Mouse (Mus musculus): ENCODE results near the gene Capn12. TPM values are rescaled to one million over a fixed set of nuclear protein-coding genes. Genes with fewer than 3 reads are reported as not detected.

The Capn12 gene
- 0.17 and 0.42 TPM in 2 replicates for polyA plus RNA-seq (2014; fragmentation: Nextera tagmentation; extraction: Ambion mirVana)

GRCm38 (mm10) chr7:28881199-28881598 is at the start of gene Capn12:
Gene Capn12, plus strand, starts transcription at chr7:28881422.
- Histone ChIP-seq H3K27me3 (ENCODE audit: control insufficient read depth, insufficient read depth, low read length) (no peaks in the 10 kb centered on the region), H3K27ac (ENCODE audit: low read depth, low read length) (no peak within 1 kb of the TSS), H3K9ac (ENCODE audit: low read length) (no peak within 1 kb of the TSS), H3K36me3 (ENCODE audit: control insufficient read depth, insufficient read depth, low read length) (no peaks in the 10 kb centered on the region), H3K4me2 (no peak within 1 kb of the TSS), H3K9me3 (ENCODE audit: control insufficient read depth, low read length) (no peaks in the 10 kb centered on the region), H3K4me1 (ENCODE audit: control insufficient read depth, insufficient read depth, low read length) (no peaks in the 10 kb centered on the region), H3K4me3 (ENCODE audit: low read depth, low read length) (no peak within 1 kb of the TSS)
- no peak for DNase-seq (ENCODE audit: low spot score, missing footprints)
- WGBS: 49% methylated on average over 13 of the region's 13 CpGs
- ATAC-seq (ENCODE audit: low FRiP score): no peak

- no peak overlapping the region for H3K27ac ChIP-seq (ENCODE audit: low read depth, low read length)
These were observed 49.1 kb upstream of the Capn12 start for GRCm38 (mm10) chr7:28832137-28832536.

GRCm38 (mm10) chr7:28833723-28834347 is 47.4 kb upstream of the Capn12 start, which contains the start of gene Lgals4:
Gene Lgals4, plus strand, starts transcription at chr7:28833854.
- Histone ChIP-seq H3K9ac (ENCODE audit: low read length) (no peak within 1 kb of the TSS), H3K27ac (ENCODE audit: low read depth, low read length) (no peak within 1 kb of the TSS), H3K4me3 (ENCODE audit: low read depth, low read length) (no peak within 1 kb of the TSS), H3K36me3 (ENCODE audit: control insufficient read depth, insufficient read depth, low read length) (peaks cover 5% of the 10 kb centered on the region; the same call in 1 of the 2 replicates), H3K27me3 (ENCODE audit: control insufficient read depth, insufficient read depth, low read length) (no peaks in the 10 kb centered on the region), H3K4me2 (no peak within 1 kb of the TSS), H3K4me1 (ENCODE audit: control insufficient read depth, insufficient read depth, low read length) (no peaks in the 10 kb centered on the region), H3K9me3 (ENCODE audit: control insufficient read depth, low read length) (no peaks in the 10 kb centered on the region)
- no peak for DNase-seq (ENCODE audit: low spot score, missing footprints)
- no peak for ATAC-seq (ENCODE audit: low FRiP score)
- 85% methylated on average over 6 of the region's 6 CpGs for WGBS

More at GRCm38 (mm10) chr7:28832137-28832536, 49.1 kb upstream of the Capn12 start:
- H3K4me3 ChIP-seq (ENCODE audit: low read depth, low read length): no peak overlapping the region
- H3K4me2 ChIP-seq: no peak overlapping the region
- no peaks in the 10 kb centered on the region for H3K4me1 ChIP-seq (ENCODE audit: control insufficient read depth, insufficient read depth, low read length)
- H3K9ac ChIP-seq (ENCODE audit: low read length): no peak overlapping the region
- 82% methylated on average over 6 of the region's 6 CpGs for WGBS
- H3K27me3 ChIP-seq (ENCODE audit: control insufficient read depth, insufficient read depth, low read length): no peaks in the 10 kb centered on the region
- DNase-seq (ENCODE audit: low spot score, missing footprints): no peak
- H3K36me3 ChIP-seq (ENCODE audit: control insufficient read depth, insufficient read depth, low read length): peaks cover 5% of the 10 kb centered on the region; the same call in 1 of the 2 replicates
- no peaks in the 10 kb centered on the region for H3K9me3 ChIP-seq (ENCODE audit: control insufficient read depth, low read length)
- no peak for ATAC-seq (ENCODE audit: low FRiP score)

GRCm38 (mm10) chr7:28836936-28837335 is 44.3 kb upstream of the Capn12 start:
- no peak for ATAC-seq (ENCODE audit: low FRiP score)
- WGBS: 82% methylated on average over 5 of the region's 5 CpGs
- DNase-seq (ENCODE audit: low spot score, missing footprints): no peak

GRCm38 (mm10) chr7:28838331-28838730 is 42.9 kb upstream of the Capn12 start:
- Histone ChIP-seq H3K9ac (ENCODE audit: low read length) (no peak overlapping the region), H3K4me2 (no peak overlapping the region), H3K27ac (ENCODE audit: low read depth, low read length) (no peak overlapping the region), H3K4me1 (ENCODE audit: control insufficient read depth, insufficient read depth, low read length) (no peaks in the 10 kb centered on the region), H3K27me3 (ENCODE audit: control insufficient read depth, insufficient read depth, low read length) (no peaks in the 10 kb centered on the region), H3K4me3 (ENCODE audit: low read depth, low read length) (no peak overlapping the region), H3K36me3 (ENCODE audit: control insufficient read depth, insufficient read depth, low read length) (no peaks in the 10 kb centered on the region), H3K9me3 (ENCODE audit: control insufficient read depth, low read length) (no peaks in the 10 kb centered on the region)
- ATAC-seq (ENCODE audit: low FRiP score): no peak
- 89% methylated on average over 9 of the region's 9 CpGs for WGBS
- no peak for DNase-seq (ENCODE audit: low spot score, missing footprints)

More at GRCm38 (mm10) chr7:28836936-28837335, 44.3 kb upstream of the Capn12 start:
- H3K4me3 ChIP-seq (ENCODE audit: low read depth, low read length): no peak overlapping the region
- H3K27me3 ChIP-seq (ENCODE audit: control insufficient read depth, insufficient read depth, low read length): no peaks in the 10 kb centered on the region
- H3K9me3 ChIP-seq (ENCODE audit: control insufficient read depth, low read length): no peaks in the 10 kb centered on the region
- no peak overlapping the region for H3K27ac ChIP-seq (ENCODE audit: low read depth, low read length)
- no peak overlapping the region for H3K4me2 ChIP-seq
- no peaks in the 10 kb centered on the region for H3K4me1 ChIP-seq (ENCODE audit: control insufficient read depth, insufficient read depth, low read length)
- H3K9ac ChIP-seq (ENCODE audit: low read length): no peak overlapping the region
- no peaks in the 10 kb centered on the region for H3K36me3 ChIP-seq (ENCODE audit: control insufficient read depth, insufficient read depth, low read length)

GRCm38 (mm10) chr7:28847273-28847672 is 33.9 kb upstream of the Capn12 start:
- H3K36me3 ChIP-seq (ENCODE audit: control insufficient read depth, insufficient read depth, low read length): no peaks in the 10 kb centered on the region
- ATAC-seq (ENCODE audit: low FRiP score): no peak
- no peak overlapping the region for H3K9ac ChIP-seq (ENCODE audit: low read length)
- H3K4me3 ChIP-seq (ENCODE audit: low read depth, low read length): no peak overlapping the region
- no peaks in the 10 kb centered on the region for H3K9me3 ChIP-seq (ENCODE audit: control insufficient read depth, low read length)
- 93% methylated on average over 1 of the region's 1 CpGs for WGBS
- no peak overlapping the region for H3K4me2 ChIP-seq
- H3K27ac ChIP-seq (ENCODE audit: low read depth, low read length): no peak overlapping the region
- H3K27me3 ChIP-seq (ENCODE audit: control insufficient read depth, insufficient read depth, low read length): no peaks in the 10 kb centered on the region
- no peaks in the 10 kb centered on the region for H3K4me1 ChIP-seq (ENCODE audit: control insufficient read depth, insufficient read depth, low read length)
- no peak for DNase-seq (ENCODE audit: low spot score, missing footprints)

GRCm38 (mm10) chr7:28849700-28850236 is 31.5 kb upstream of the Capn12 start:
- no peaks in the 10 kb centered on the region for H3K9me3 ChIP-seq (ENCODE audit: control insufficient read depth, low read length)
- H3K27ac ChIP-seq (ENCODE audit: low read depth, low read length): no peak overlapping the region
- no peak for DNase-seq (ENCODE audit: low spot score, missing footprints)
- 74% methylated on average over 1 of the region's 1 CpGs for WGBS
- no peak overlapping the region for H3K9ac ChIP-seq (ENCODE audit: low read length)
- H3K4me2 ChIP-seq: no peak overlapping the region
- H3K4me1 ChIP-seq (ENCODE audit: control insufficient read depth, insufficient read depth, low read length): no peaks in the 10 kb centered on the region
- no peaks in the 10 kb centered on the region for H3K27me3 ChIP-seq (ENCODE audit: control insufficient read depth, insufficient read depth, low read length)
- no peaks in the 10 kb centered on the region for H3K36me3 ChIP-seq (ENCODE audit: control insufficient read depth, insufficient read depth, low read length)
- H3K4me3 ChIP-seq (ENCODE audit: low read depth, low read length): no peak overlapping the region
- ATAC-seq (ENCODE audit: low FRiP score): no peak

- Histone ChIP-seq H3K4me3 (ENCODE audit: low read depth, low read length) (no peak overlapping the region), H3K27ac (ENCODE audit: low read depth, low read length) (no peak overlapping the region), H3K4me1 (ENCODE audit: control insufficient read depth, insufficient read depth, low read length) (no peaks in the 10 kb centered on the region), H3K9ac (ENCODE audit: low read length) (no peak overlapping the region), H3K27me3 (ENCODE audit: control insufficient read depth, insufficient read depth, low read length) (no peaks in the 10 kb centered on the region), H3K36me3 (ENCODE audit: control insufficient read depth, insufficient read depth, low read length) (no peaks in the 10 kb centered on the region), H3K9me3 (ENCODE audit: control insufficient read depth, low read length) (no peaks in the 10 kb centered on the region), H3K4me2 (no peak overlapping the region)
- DNase-seq (ENCODE audit: low spot score, missing footprints) (no peak), ATAC-seq (ENCODE audit: low FRiP score) (no peak)
- WGBS: 82% methylated on average over 4 of the region's 4 CpGs
These were observed 30.6 kb upstream of the Capn12 start for GRCm38 (mm10) chr7:28850642-28851041.

- no peak overlapping the region for H3K4me2 ChIP-seq
- H3K27me3 ChIP-seq (ENCODE audit: control insufficient read depth, insufficient read depth, low read length): no peaks in the 10 kb centered on the region
- no peak for ATAC-seq (ENCODE audit: low FRiP score)
- H3K4me3 ChIP-seq (ENCODE audit: low read depth, low read length): no peak overlapping the region
- H3K9ac ChIP-seq (ENCODE audit: low read length): no peak overlapping the region
- no peaks in the 10 kb centered on the region for H3K36me3 ChIP-seq (ENCODE audit: control insufficient read depth, insufficient read depth, low read length)
- no peak overlapping the region for H3K27ac ChIP-seq (ENCODE audit: low read depth, low read length)
- H3K9me3 ChIP-seq (ENCODE audit: control insufficient read depth, low read length): peaks cover 4% of the 10 kb centered on the region; the same call in 1 of the 2 replicates
- no peak for DNase-seq (ENCODE audit: low spot score, missing footprints)
- H3K4me1 ChIP-seq (ENCODE audit: control insufficient read depth, insufficient read depth, low read length): no peaks in the 10 kb centered on the region
- WGBS: 94% methylated on average over 2 of the region's 2 CpGs
These were observed 21.3 kb upstream of the Capn12 start for GRCm38 (mm10) chr7:28859953-28860352.

All from midbrain, embryonic 11.5 days (tissue).